Mouse (Mus musculus) layer of hippocampus, postnatal 25 days (tissue): ENCODE results near the gene Calr3. TPM values are rescaled to one million over a fixed set of nuclear protein-coding genes. Genes with fewer than 3 reads are reported as not detected.

Experiments used
- microRNA-seq, 2 experiments: library from miRNA; unstranded; fragments of <30 nt; microRNA quantifications; one replicate each; pipeline ENCODE4 v1.2.0; 2021
- total RNA-seq, 2 experiments: library from RNA; stranded (reverse); gene quantifications; 2 replicates each; pipeline ENCODE4 v1.2.3; 2021

Gene Calr3
- total RNA-seq, 2 experiments from 2014 or later, result 0.69 to 0.85 TPM

Small RNA genes within 50 kb of the gene (microRNA-seq; reads per million reads assigned to microRNA genes)
- 1.7 to 3.8 reads per million in 2 experiments for gene Mir7068

Other genes with a start within 250 kb of the Calr3 start
- not detected for gene Cib3, start 231.0 kb downstream of the Calr3 start, total RNA-seq
- gene Gm11034, start 230.2 kb downstream of the Calr3 start, total RNA-seq, result not detected
- 10 to 100 TPM; 57.4 to 60.6 TPM for gene Fam32a, start 224.1 kb downstream of the Calr3 start, total RNA-seq
- 10 to 100 TPM; 85.8 to 96.2 TPM for gene Ap1m1, start 203.9 kb downstream of the Calr3 start, total RNA-seq
- gene Gm10282, start 138.6 kb downstream of the Calr3 start, total RNA-seq, result 1 to 10 TPM; 6.6 to 7.9 TPM
- gene Klf2, start 124.8 kb downstream of the Calr3 start, total RNA-seq, result 10 to 100 TPM; 14.3 to 18.0 TPM
- 10 to 100 TPM; 58.9 to 72.2 TPM for gene Eps15l1, start 22.4 kb downstream of the Calr3 start, total RNA-seq
- gene 1700030K09Rik, start within 50 bp of the Calr3 start, total RNA-seq, result 10 to 100 TPM; 12.9 to 15.4 TPM
- gene Cherp, start 31.4 kb upstream of the Calr3 start, total RNA-seq, result 10 to 100 TPM; 67.2 to 79.6 TPM
- gene Slc35e1, start 48.7 kb upstream of the Calr3 start, total RNA-seq, result 10 to 100 TPM; 45.9 to 51.1 TPM
- 10 to 100 TPM; 10.1 to 10.6 TPM for gene Med26, start 104.4 kb upstream of the Calr3 start, total RNA-seq
- 100 to 1,000 TPM; 104 TPM for gene Smim7, start 127.2 kb upstream of the Calr3 start, total RNA-seq
- gene Tmem38a, start 128.2 kb upstream of the Calr3 start, total RNA-seq, result 100 to 1,000 TPM; 132 to 139 TPM
- gene Nwd1, start 202.8 kb upstream of the Calr3 start, total RNA-seq, result 10 to 100 TPM; 46.7 to 53.0 TPM